Mouse (Mus musculus): ENCODE results near the gene Dnajc27. TPM values are rescaled to one million over a fixed set of nuclear protein-coding genes. Genes with fewer than 3 reads are reported as not detected.

Gene Dnajc27
- 10 to 100 TPM; 13.3 to 14.5 TPM for total RNA-seq (2021)
- long read RNA-seq, experiment 1, full-length matches to known transcripts, result 9 of 15 reads
- long read RNA-seq, experiment 1, partial matches to known transcripts, result 1 of 15 reads
- long read RNA-seq, experiment 1, other reads (novel, unspliced or antisense), result 5 of 15 reads
- long read RNA-seq, experiment 2, full-length matches to known transcripts, result 18 of 28 reads
- long read RNA-seq, experiment 2, partial matches to known transcripts, result 0 of 28 reads
- long read RNA-seq, experiment 2, other reads (novel, unspliced or antisense), result 10 of 28 reads

- intact Hi-C loops (cut with DNase I; ENCODE audit: low total_unique reads), result no loop called here
- DNase-seq, result peak; percentile 95
Observed at GRCm38 (mm10) chr12:4082132-4083001, at the start of gene Dnajc27. Gene Dnajc27, plus strand, starts transcription at chr12:4082583.

GRCm38 (mm10) chr12:4036157-4036556 is 46.2 kb upstream of the Dnajc27 start:
- intact Hi-C loops (cut with DNase I; ENCODE audit: low total_unique reads), result no loop called here
- no peak for DNase-seq

GRCm38 (mm10) chr12:4037511-4037910 is 44.9 kb upstream of the Dnajc27 start:
- no peak for DNase-seq
- intact Hi-C loops (cut with DNase I; ENCODE audit: low total_unique reads), result no loop called here

- DNase-seq, result peak; percentile 77
- intact Hi-C loops (cut with DNase I; ENCODE audit: low total_unique reads), result no loop called here
Observed at GRCm38 (mm10) chr12:4038061-4039041, 44.0 kb upstream of the Dnajc27 start, which contains the start of gene Efr3b. Gene Efr3b, minus strand, starts transcription at chr12:4038915.

GRCm38 (mm10) chr12:4039046-4039445 is 43.3 kb upstream of the Dnajc27 start:
- intact Hi-C loops (cut with DNase I; ENCODE audit: low total_unique reads), result no loop called here

GRCm38 (mm10) chr12:4042411-4042810 is 40.0 kb upstream of the Dnajc27 start:
- DNase-seq, result no peak
- intact Hi-C loops (cut with DNase I; ENCODE audit: low total_unique reads), result no loop called here

More at GRCm38 (mm10) chr12:4039046-4039445, 43.3 kb upstream of the Dnajc27 start:
- DNase-seq, result no peak

GRCm38 (mm10) chr12:4045992-4046391 is 36.4 kb upstream of the Dnajc27 start:
- DNase-seq, result no peak
- intact Hi-C loops (cut with DNase I; ENCODE audit: low total_unique reads), result no loop called here

- intact Hi-C loops (cut with DNase I; ENCODE audit: low total_unique reads), result no loop called here
- DNase-seq, result no peak
Observed at GRCm38 (mm10) chr12:4048031-4048430, 34.4 kb upstream of the Dnajc27 start.

GRCm38 (mm10) chr12:4050861-4051425 is 31.4 kb upstream of the Dnajc27 start:
- DNase-seq, result no peak
- intact Hi-C loops (cut with DNase I; ENCODE audit: low total_unique reads), result no loop called here

- intact Hi-C loops (cut with DNase I; ENCODE audit: low total_unique reads), result no loop called here
- no peak for DNase-seq
Observed at GRCm38 (mm10) chr12:4053643-4054042, 28.7 kb upstream of the Dnajc27 start.

GRCm38 (mm10) chr12:4054845-4055244 is 27.5 kb upstream of the Dnajc27 start:
- intact Hi-C loops (cut with DNase I; ENCODE audit: low total_unique reads), result no loop called here
- no peak for DNase-seq

- DNase-seq, result peak; percentile 43
- intact Hi-C loops (cut with DNase I; ENCODE audit: low total_unique reads), result no loop called here
Observed at GRCm38 (mm10) chr12:4058321-4058720, 24.1 kb upstream of the Dnajc27 start.

- no peak for DNase-seq
- intact Hi-C loops (cut with DNase I; ENCODE audit: low total_unique reads), result no loop called here
Observed at GRCm38 (mm10) chr12:4059683-4060082, 22.7 kb upstream of the Dnajc27 start.

GRCm38 (mm10) chr12:4065498-4065897 is 16.9 kb upstream of the Dnajc27 start:
- DNase-seq, result no peak
- intact Hi-C loops (cut with DNase I; ENCODE audit: low total_unique reads), result no loop called here

GRCm38 (mm10) chr12:4065944-4066343 is 16.4 kb upstream of the Dnajc27 start:
- DNase-seq, result no peak
- intact Hi-C loops (cut with DNase I; ENCODE audit: low total_unique reads), result no loop called here

GRCm38 (mm10) chr12:4066681-4067459 is 15.5 kb upstream of the Dnajc27 start:
- DNase-seq, result no peak
- intact Hi-C loops (cut with DNase I; ENCODE audit: low total_unique reads), result no loop called here

- no peak for DNase-seq
- intact Hi-C loops (cut with DNase I; ENCODE audit: low total_unique reads), result no loop called here
Observed at GRCm38 (mm10) chr12:4068551-4068950, 13.8 kb upstream of the Dnajc27 start.

- intact Hi-C loops (cut with DNase I; ENCODE audit: low total_unique reads), result no loop called here
- no peak for DNase-seq
Observed at GRCm38 (mm10) chr12:4071671-4072070, 10.7 kb upstream of the Dnajc27 start.
